Mouse (Mus musculus) forebrain, embryonic 10.5 days (tissue): ENCODE measurements around the gene Fbxw5. TPM values are rescaled to one million over a fixed set of nuclear protein-coding genes. Genes with fewer than 3 reads are reported as not detected.
A peak's percentile ranks its signal among the peaks of the same experiment; 100 is the strongest.

Source experiments
- DNase-seq: peaks from one replicate; pipeline ENCODE4 v3.0.0-alpha.2; 2017; ENCODE audit warnings: low spot score; ENCODE audit errors: extremely low spot score
- H3K27ac ChIP-seq: fragments of 300-500 bp; sonication (generic); 2 replicates; pipeline ENCODE4 v1.5.1; 2016; ENCODE audit warnings: mild to moderate bottlenecking
- H3K27me3 ChIP-seq: fragments of 300-500 bp; sonication (generic); 2 replicates; pipeline ENCODE4 v1.6.1; 2016; ENCODE audit warnings: mild to moderate bottlenecking; ENCODE audit not compliant: poor library complexity, severe bottlenecking
- H3K36me3 ChIP-seq: fragments of 300-500 bp; sonication (generic); replicated peaks from 2 replicates; pipeline ENCODE4 v1.6.1; 2016; ENCODE audit warnings: mild to moderate bottlenecking, moderate library complexity
- H3K4me1 ChIP-seq: fragments of 300-500 bp; sonication (generic); 2 replicates; pipeline ENCODE4 v1.6.1; 2016
- H3K4me3 ChIP-seq: fragments of 300-500 bp; sonication (generic); 2 replicates; pipeline ENCODE4 v1.5.1; 2016; ENCODE audit warnings: mild to moderate bottlenecking, moderate library complexity
- H3K9me3 ChIP-seq: fragments of 300-500 bp; sonication (generic); 2 replicates; pipeline ENCODE4 v1.6.1; 2016; ENCODE audit warnings: mild to moderate bottlenecking, moderate library complexity
- WGBS: fragments of 180-500 bp; shearing (Covaris S2); methylation state at CpG from one replicate; pipeline ENCODE4 v1.1.7; 2016; 5-methylcytosine and 5-hydroxymethylcytosine counted together
- polyA plus RNA-seq: library from polyadenylated mRNA; unstranded; fragments of >200 nt; fragmentation: Nextera tagmentation; extraction: Ambion mirVana; gene quantifications from 2 replicates; pipeline ENCODE4 v1.2.1, GENCODE M21; 2016

Fbxw5 gene
- polyA plus RNA-seq, 1 experiment from 2014 or later: 93.9 TPM

- H3K9me3 ChIP-seq: no peaks in the 10 kb centered on the region
- H3K27ac ChIP-seq: no peak overlapping the region
- peaks cover 35% of the 10 kb centered on the region for H3K36me3 ChIP-seq
- peaks cover 18% of the 10 kb centered on the region for H3K4me1 ChIP-seq
- DNase-seq: no peak
- WGBS: 83% methylated on average over 1 of the region's 1 CpGs
- H3K4me3 ChIP-seq: no peak overlapping the region
- no peaks in the 10 kb centered on the region for H3K27me3 ChIP-seq
These were observed 4.5 kb downstream of the Fbxw5 start for GRCm38 (mm10) chr2:25505000-25505399.

- peaks cover 14% of the 10 kb centered on the region for H3K4me1 ChIP-seq
- H3K27me3 ChIP-seq: no peaks in the 10 kb centered on the region
- WGBS: 97% methylated on average over 4 of the region's 4 CpGs
- H3K9me3 ChIP-seq: no peaks in the 10 kb centered on the region
- DNase-seq: no peak
- H3K4me3 ChIP-seq: no peak overlapping the region
- H3K36me3 ChIP-seq: peaks cover 35% of the 10 kb centered on the region
- H3K27ac ChIP-seq: no peak overlapping the region
These were observed 5.3 kb downstream of the Fbxw5 start for GRCm38 (mm10) chr2:25505860-25506259.

- WGBS: 31% methylated on average over 5 of the region's 5 CpGs
- Histone ChIP-seq H3K4me1 (peaks cover 4% of the 10 kb centered on the region), H3K36me3 (peaks cover 35% of the 10 kb centered on the region), H3K27me3 (no peaks in the 10 kb centered on the region), H3K4me3 (no peak overlapping the region), H3K9me3 (no peaks in the 10 kb centered on the region), H3K27ac (no peak overlapping the region)
- no peak for DNase-seq
These were observed 6.4 kb downstream of the Fbxw5 start for GRCm38 (mm10) chr2:25506964-25507363.

GRCm38 (mm10) chr2:25509912-25510311, 9.4 kb downstream of the Fbxw5 start:
- no peak overlapping the region for H3K27ac ChIP-seq
- H3K4me3 ChIP-seq: no peak overlapping the region
- H3K36me3 ChIP-seq: peaks cover 12% of the 10 kb centered on the region
- DNase-seq: no peak
- WGBS: 75% methylated on average over 3 of the region's 3 CpGs
- no peaks in the 10 kb centered on the region for H3K4me1 ChIP-seq
- no peaks in the 10 kb centered on the region for H3K27me3 ChIP-seq
- no peaks in the 10 kb centered on the region for H3K9me3 ChIP-seq

DNA sequence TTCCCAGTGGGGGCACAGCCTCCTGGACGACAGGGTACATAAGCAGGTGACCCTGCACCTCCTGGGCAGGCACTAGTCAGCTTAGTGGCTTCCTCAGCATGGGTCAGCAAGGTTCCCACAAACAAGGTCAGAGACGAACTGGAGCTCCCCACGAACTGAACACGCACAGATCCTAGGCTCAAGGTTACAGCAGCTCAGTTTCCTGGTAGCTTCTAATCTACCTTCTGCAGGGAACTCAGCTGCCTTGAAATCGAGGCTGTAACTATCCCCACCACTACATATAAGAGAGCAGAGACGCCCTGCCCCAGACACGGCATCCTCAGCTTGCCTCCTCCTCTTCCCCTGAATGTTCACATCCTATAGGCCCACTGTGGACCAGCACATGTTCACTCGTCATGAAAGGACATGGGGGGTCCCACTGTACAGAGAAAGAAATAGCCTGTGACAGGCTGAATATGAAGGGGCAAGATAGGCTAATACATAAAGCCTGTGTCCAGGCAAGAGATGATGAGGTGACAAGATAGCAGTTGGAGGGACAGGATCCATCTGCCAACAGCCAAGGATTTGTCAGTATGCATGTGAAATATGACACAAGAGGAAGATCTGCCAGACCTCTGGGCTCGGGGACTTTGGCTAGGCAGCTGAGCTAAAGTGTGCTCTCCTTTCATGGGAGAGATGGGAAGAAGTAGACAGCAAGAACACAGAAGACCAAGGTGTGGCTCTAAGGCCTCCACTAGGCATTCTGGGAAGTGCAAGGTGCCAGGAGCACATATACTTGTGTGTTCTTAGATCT, 26.2 kb downstream of the Fbxw5 start:
- 95% methylated on average over 9 of the region's 9 CpGs for WGBS
- H3K27ac ChIP-seq: no peak overlapping the region

GRCm38 (mm10) chr2:25533707-25534106, 33.2 kb downstream of the Fbxw5 start:
- Histone ChIP-seq H3K36me3 (peaks cover 99% of the 10 kb centered on the region), H3K9me3 (no peaks in the 10 kb centered on the region), H3K27ac (no peak overlapping the region), H3K4me3 (no peak overlapping the region), H3K27me3 (no peaks in the 10 kb centered on the region), H3K4me1 (no peaks in the 10 kb centered on the region)
- DNase-seq: no peak
- WGBS: 90% methylated on average over 2 of the region's 2 CpGs

More for the DNA sequence above, 26.2 kb downstream of the Fbxw5 start:
- no peaks in the 10 kb centered on the region for H3K4me1 ChIP-seq
- peaks cover 98% of the 10 kb centered on the region for H3K36me3 ChIP-seq
- no peak for DNase-seq
- no peaks in the 10 kb centered on the region for H3K9me3 ChIP-seq
- H3K27me3 ChIP-seq: no peaks in the 10 kb centered on the region
- H3K4me3 ChIP-seq: no peak overlapping the region

GRCm38 (mm10) chr2:25534178-25534865, 33.8 kb downstream of the Fbxw5 start:
- DNase-seq: no peak
- no peaks in the 10 kb centered on the region for H3K4me1 ChIP-seq
- H3K9me3 ChIP-seq: no peaks in the 10 kb centered on the region
- peaks cover 98% of the 10 kb centered on the region for H3K36me3 ChIP-seq
- H3K4me3 ChIP-seq: no peak overlapping the region
- no peak overlapping the region for H3K27ac ChIP-seq
- whole genome bisulfite sequencing: 95% methylated on average over 3 of the region's 3 CpGs
- no peaks in the 10 kb centered on the region for H3K27me3 ChIP-seq

DNA sequence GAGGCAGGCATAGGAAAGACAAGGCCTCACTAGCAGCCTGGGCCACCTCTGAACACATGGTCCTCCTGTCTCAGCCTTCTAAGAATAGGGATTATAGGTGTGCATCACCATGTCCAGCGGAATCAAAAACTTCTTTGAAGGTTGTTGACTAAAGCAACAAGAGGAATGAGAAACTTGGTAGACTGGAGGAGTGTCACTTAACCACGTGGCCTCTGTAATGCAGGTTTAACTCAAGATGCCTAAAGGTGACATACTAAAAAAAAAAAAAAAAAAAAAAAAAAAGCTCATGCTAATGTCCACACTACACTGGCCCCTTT, 34.3 kb downstream of the Fbxw5 start:
- Histone ChIP-seq H3K4me1 (no peaks in the 10 kb centered on the region), H3K9me3 (no peaks in the 10 kb centered on the region), H3K4me3 (no peak overlapping the region), H3K27ac (no peak overlapping the region), H3K27me3 (no peaks in the 10 kb centered on the region), H3K36me3 (peaks cover 98% of the 10 kb centered on the region)
- WGBS: 97% methylated on average over 2 of the region's 2 CpGs
- no peak for DNase-seq

- H3K4me3 ChIP-seq: no peak overlapping the region
- DNase-seq: no peak
- 91% methylated on average over 8 of the region's 8 CpGs for WGBS
- H3K9me3 ChIP-seq: no peaks in the 10 kb centered on the region
- peaks cover 91% of the 10 kb centered on the region for H3K36me3 ChIP-seq
- H3K27ac ChIP-seq: no peak overlapping the region
- peaks cover under 1% of the 10 kb centered on the region; the same call in 1 of the 2 replicates for H3K4me1 ChIP-seq
- H3K27me3 ChIP-seq: no peaks in the 10 kb centered on the region
These were observed 36.0 kb downstream of the Fbxw5 start for GRCm38 (mm10) chr2:25536531-25536930.

GRCm38 (mm10) chr2:25540541-25540948, 40.0 kb downstream of the Fbxw5 start:
- Histone ChIP-seq H3K36me3 (peaks cover 62% of the 10 kb centered on the region), H3K4me3 (no peak overlapping the region), H3K27ac (no peak overlapping the region), H3K9me3 (no peaks in the 10 kb centered on the region), H3K27me3 (no peaks in the 10 kb centered on the region), H3K4me1 (peaks cover 11% of the 10 kb centered on the region)
- no peak for DNase-seq
- WGBS: 98% methylated on average over 4 of the region's 4 CpGs

DNA sequence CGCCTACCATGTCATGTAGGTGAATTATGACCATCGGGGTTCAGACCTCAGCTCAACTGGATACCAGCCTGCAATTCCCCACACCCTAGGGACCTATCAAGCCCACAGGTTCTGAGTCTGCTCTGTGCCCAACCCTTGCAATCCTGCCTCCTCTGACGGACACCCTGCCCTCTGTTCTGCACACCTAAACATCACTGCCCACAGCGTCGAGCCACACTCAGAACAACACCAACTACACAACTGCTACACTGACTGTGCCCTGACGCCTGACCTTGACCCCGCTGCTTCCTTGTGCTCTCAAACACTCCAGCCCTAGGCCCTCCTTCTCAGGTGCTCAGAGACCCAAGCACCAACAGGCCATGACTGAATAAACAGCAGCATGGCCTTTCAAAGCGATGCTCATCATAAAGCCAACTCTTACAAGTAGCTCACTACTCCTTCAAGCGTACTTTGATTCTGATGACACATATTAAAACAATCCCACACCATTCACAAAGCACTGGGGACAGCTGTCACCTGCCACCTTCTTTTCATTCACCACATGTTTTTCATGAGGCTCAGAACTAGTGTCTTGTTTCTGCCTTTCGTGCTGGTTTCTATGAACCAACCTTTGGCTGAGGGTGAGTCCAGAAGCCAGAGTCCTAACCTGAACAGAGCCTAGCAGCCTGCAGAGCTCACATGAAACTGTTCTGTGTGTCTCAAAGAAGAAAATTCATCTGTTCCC, 41.3 kb downstream of the Fbxw5 start:
- H3K36me3 ChIP-seq: peaks cover 50% of the 10 kb centered on the region

GRCm38 (mm10) chr2:25545996-25546810, 45.7 kb downstream of the Fbxw5 start:
- no peak for DNase-seq
- no peaks in the 10 kb centered on the region for H3K27me3 ChIP-seq
- H3K4me3 ChIP-seq: peak overlapping the region; percentile 85
- peak overlapping the region; percentile 94 for H3K27ac ChIP-seq
- H3K4me1 ChIP-seq: peaks cover 28% of the 10 kb centered on the region
- H3K36me3 ChIP-seq: peaks cover 11% of the 10 kb centered on the region; the same call in 1 of the 2 replicates
- no peaks in the 10 kb centered on the region for H3K9me3 ChIP-seq
- WGBS: 9% methylated on average over 42 of the region's 43 CpGs

More for the DNA sequence above, 41.3 kb downstream of the Fbxw5 start:
- WGBS: 90% methylated on average over 10 of the region's 10 CpGs
- no peaks in the 10 kb centered on the region for H3K9me3 ChIP-seq
- no peak for DNase-seq
- peaks cover 21% of the 10 kb centered on the region for H3K4me1 ChIP-seq
- H3K27me3 ChIP-seq: no peaks in the 10 kb centered on the region
- no peak overlapping the region for H3K27ac ChIP-seq
- H3K4me3 ChIP-seq: no peak overlapping the region
